Mouse (Mus musculus): ENCODE measurements at regions not wholly inside any gene's neighbourhood (a gene's known extent, or its start where the extent isn't known, plus 50 kb on each side); places are given as distances from the start of the nearest gene placed in this dataset.

GRCm38 (mm10) chr17:52191064-52191682 lies 358.1 kb upstream of the Satb1 start:
- H3K4me2 ChIP-seq: no peak overlapping the region
- no peak overlapping the region for H3K4me3 ChIP-seq
- no peaks in the 10 kb centered on the region for H3K36me3 ChIP-seq
- H3K4me1 ChIP-seq: no peaks in the 10 kb centered on the region
- no peak for ATAC-seq (ENCODE audit: insufficient number of reproducible peaks, insufficient read depth, low FRiP score, low TSS enrichment, low read depth)
- H3K27me3 ChIP-seq: no peaks in the 10 kb centered on the region
- H3K9me3 ChIP-seq: no peaks in the 10 kb centered on the region
- H3K27ac ChIP-seq: no peak overlapping the region
- no peak overlapping the region for H3K9ac ChIP-seq
- WGBS: 83% methylated on average over 6 of the region's 6 CpGs

DNA sequence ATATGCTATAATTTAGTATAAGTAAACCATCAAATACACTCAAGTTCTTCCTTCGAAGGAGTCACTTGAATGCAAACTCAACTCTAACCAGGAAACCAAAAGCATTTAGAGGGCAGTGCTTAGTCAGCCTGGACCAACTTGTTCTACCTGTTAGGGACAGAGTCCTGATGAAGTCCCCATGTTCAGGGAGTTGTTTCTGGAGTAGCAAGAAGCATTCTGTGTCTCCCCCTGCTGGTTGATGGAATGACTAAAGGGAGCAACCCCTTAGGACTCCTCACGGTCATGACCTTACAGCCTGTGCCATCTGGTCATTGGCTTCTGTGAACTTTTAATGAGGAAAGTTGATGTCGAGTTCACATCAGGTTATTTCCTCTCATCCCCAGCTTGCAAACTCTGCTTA lies 349.6 kb upstream of the Satb1 start:
- Histone ChIP-seq H3K4me2 (no peak overlapping the region), H3K36me3 (no peaks in the 10 kb centered on the region), H3K4me1 (no peaks in the 10 kb centered on the region), H3K4me3 (no peak overlapping the region), H3K9ac (no peak overlapping the region), H3K27ac (no peak overlapping the region), H3K27me3 (no peaks in the 10 kb centered on the region), H3K9me3 (no peaks in the 10 kb centered on the region)
- 27% methylated on average over 3 of the region's 3 CpGs for WGBS
- ATAC-seq (ENCODE audit: insufficient number of reproducible peaks, insufficient read depth, low FRiP score, low TSS enrichment, low read depth): no peak

GRCm38 (mm10) chr17:52177996-52178395 lies 344.9 kb upstream of the Satb1 start:
- 86% methylated on average over 2 of the region's 2 CpGs for WGBS

DNA sequence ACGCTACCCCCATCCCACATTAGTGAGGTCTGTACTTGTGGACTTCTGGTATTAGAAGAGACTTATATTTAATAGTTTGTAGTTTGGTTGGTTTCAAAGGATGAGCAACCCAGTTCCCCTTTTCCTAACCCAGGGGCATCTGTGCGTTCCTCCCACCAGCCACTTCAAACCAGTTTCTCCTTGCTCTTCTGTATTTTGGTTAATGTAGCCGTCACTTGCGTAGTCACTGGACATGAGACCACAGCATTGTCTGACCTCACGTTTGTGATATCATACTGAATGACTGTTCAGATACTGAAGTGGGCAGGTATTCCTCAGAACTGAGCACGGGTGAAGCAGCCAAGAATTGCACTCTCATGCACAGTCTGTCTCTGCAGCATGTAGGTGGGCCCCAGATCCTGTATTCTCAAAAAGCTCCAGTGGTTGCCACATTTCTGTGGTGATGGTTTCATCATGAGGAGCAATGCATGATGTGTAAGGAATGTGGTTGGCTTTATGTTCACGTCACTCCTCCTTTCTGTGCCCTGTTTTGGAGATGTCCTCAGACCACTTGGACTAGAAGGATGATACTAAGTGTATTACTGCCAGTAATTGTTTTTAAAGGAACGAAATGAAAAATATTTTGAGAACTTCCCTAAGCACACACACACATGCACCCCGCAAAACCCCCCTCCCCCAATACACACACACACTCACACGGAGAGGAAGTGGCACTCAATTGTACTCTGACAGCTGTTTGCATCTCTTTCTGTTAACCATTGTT lies 335.2 kb upstream of the Satb1 start:
- ATAC-seq (ENCODE audit: insufficient number of reproducible peaks, insufficient read depth, low FRiP score, low TSS enrichment, low read depth): no peak
- H3K9ac ChIP-seq: no peak overlapping the region
- H3K27me3 ChIP-seq: no peaks in the 10 kb centered on the region
- H3K4me1 ChIP-seq: no peaks in the 10 kb centered on the region
- H3K36me3 ChIP-seq: no peaks in the 10 kb centered on the region
- no peak overlapping the region for H3K4me3 ChIP-seq
- no peak overlapping the region for H3K27ac ChIP-seq
- no peaks in the 10 kb centered on the region for H3K9me3 ChIP-seq
- H3K4me2 ChIP-seq: no peak overlapping the region
- WGBS: 85% methylated on average over 10 of the region's 10 CpGs

More at GRCm38 (mm10) chr17:52177996-52178395, 344.9 kb upstream of the Satb1 start:
- H3K9ac ChIP-seq: no peak overlapping the region
- no peaks in the 10 kb centered on the region for H3K4me1 ChIP-seq
- H3K27ac ChIP-seq: no peak overlapping the region
- H3K4me2 ChIP-seq: no peak overlapping the region
- no peaks in the 10 kb centered on the region for H3K9me3 ChIP-seq
- no peaks in the 10 kb centered on the region for H3K27me3 ChIP-seq
- no peak for ATAC-seq (ENCODE audit: insufficient number of reproducible peaks, insufficient read depth, low FRiP score, low TSS enrichment, low read depth)
- no peak overlapping the region for H3K4me3 ChIP-seq
- no peaks in the 10 kb centered on the region for H3K36me3 ChIP-seq

DNA sequence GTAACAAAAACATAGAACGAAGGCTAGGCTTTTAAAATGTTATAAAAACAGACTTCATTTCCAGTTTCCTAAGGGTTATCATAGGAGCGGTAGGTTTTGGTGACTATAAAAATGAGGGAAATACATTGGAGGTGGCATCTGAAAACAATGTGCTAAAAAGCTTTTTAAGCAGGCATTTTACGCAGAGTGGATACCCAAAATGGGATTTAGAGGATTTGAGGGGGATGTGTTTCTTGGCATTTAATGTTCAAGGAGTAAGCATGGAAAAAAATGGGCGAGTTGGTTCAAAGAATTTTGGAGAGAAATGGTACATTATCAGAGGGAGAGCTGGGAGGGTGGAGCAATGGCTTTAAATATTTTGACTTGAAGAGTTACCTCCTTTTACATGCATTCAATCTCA lies 334.6 kb upstream of the Satb1 start:
- Histone ChIP-seq H3K36me3 (no peaks in the 10 kb centered on the region), H3K4me3 (no peak overlapping the region), H3K4me2 (no peak overlapping the region), H3K4me1 (no peaks in the 10 kb centered on the region), H3K9ac (no peak overlapping the region), H3K27me3 (no peaks in the 10 kb centered on the region), H3K27ac (no peak overlapping the region), H3K9me3 (no peaks in the 10 kb centered on the region)
- 81% methylated on average over 4 of the region's 4 CpGs for WGBS
- ATAC-seq (ENCODE audit: insufficient number of reproducible peaks, insufficient read depth, low FRiP score, low TSS enrichment, low read depth): no peak

DNA sequence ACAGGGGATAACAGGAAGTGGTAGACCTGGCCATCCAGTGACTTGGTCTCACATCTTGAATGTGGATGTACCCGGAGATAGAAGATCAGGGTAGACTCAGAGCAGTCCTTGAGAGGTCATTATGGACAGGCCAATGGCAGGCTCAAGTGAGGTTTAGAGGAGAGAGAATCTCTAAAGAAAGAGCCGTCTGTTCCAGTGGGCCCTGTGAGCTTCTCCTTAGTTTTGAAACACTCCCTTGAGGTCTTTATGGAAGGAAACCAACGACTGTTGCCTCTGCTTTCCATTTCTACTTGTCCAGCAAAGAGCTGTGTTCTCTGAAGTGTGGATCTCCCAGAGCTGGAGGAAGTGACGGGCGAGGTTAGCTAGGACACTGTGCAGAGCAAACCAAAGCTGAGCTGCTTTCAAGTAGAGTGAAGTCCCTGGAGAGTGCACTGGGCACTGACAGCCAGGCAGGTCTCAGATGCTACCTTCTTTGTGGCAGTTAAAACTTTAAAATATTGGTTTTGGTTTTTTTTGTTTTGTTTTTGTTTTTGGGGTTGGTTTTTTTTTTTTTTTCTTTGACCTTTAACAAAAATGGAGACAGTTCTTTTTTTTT lies 332.9 kb upstream of the Satb1 start:
- no peak overlapping the region for H3K4me2 ChIP-seq
- 74% methylated on average over 5 of the region's 5 CpGs for WGBS
- H3K27ac ChIP-seq: no peak overlapping the region
- no peaks in the 10 kb centered on the region for H3K4me1 ChIP-seq
- no peaks in the 10 kb centered on the region for H3K9me3 ChIP-seq
- H3K4me3 ChIP-seq: no peak overlapping the region
- ATAC-seq (ENCODE audit: insufficient number of reproducible peaks, insufficient read depth, low FRiP score, low TSS enrichment, low read depth): no peak
- H3K9ac ChIP-seq: no peak overlapping the region
- no peaks in the 10 kb centered on the region for H3K36me3 ChIP-seq
- H3K27me3 ChIP-seq: no peaks in the 10 kb centered on the region

- Histone ChIP-seq H3K27me3 (no peaks in the 10 kb centered on the region), H3K4me2 (no peak overlapping the region), H3K4me3 (no peak overlapping the region), H3K4me1 (no peaks in the 10 kb centered on the region), H3K9ac (no peak overlapping the region), H3K9me3 (no peaks in the 10 kb centered on the region), H3K27ac (no peak overlapping the region), H3K36me3 (no peaks in the 10 kb centered on the region)
- no peak for ATAC-seq (ENCODE audit: insufficient number of reproducible peaks, insufficient read depth, low FRiP score, low TSS enrichment, low read depth)
- WGBS: 84% methylated on average over 10 of the region's 10 CpGs
These were observed 329.7 kb upstream of the Satb1 start for GRCm38 (mm10) chr17:52162559-52163397.

DNA sequence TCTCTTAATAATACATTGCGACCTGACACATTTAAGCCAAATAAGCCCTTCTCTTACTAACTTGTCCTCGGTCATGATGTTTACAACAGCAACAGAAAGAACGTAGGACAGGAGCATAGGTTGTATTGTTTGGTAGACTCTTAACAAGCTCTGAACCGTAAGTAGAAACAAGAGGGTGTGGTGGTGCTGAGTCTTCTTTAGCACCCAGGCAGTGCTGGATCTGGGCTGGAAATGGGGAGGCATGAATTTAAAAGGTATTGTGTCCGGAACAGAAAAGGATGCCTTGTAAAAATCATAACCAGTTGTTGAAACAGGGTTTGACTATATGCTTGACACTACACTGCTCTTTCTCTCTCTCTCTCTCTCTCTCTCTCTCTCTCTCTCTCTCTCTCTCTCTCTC lies 317.4 kb upstream of the Satb1 start:
- WGBS: 88% methylated on average over 5 of the region's 5 CpGs
- no peaks in the 10 kb centered on the region for H3K9me3 ChIP-seq
- ATAC-seq (ENCODE audit: insufficient number of reproducible peaks, insufficient read depth, low FRiP score, low TSS enrichment, low read depth): no peak

GRCm38 (mm10) chr17:52149834-52150233 lies 316.7 kb upstream of the Satb1 start:
- no peak for ATAC-seq (ENCODE audit: insufficient number of reproducible peaks, insufficient read depth, low FRiP score, low TSS enrichment, low read depth)
- Histone ChIP-seq H3K36me3 (no peaks in the 10 kb centered on the region), H3K9ac (no peak overlapping the region), H3K4me2 (no peak overlapping the region), H3K4me1 (no peaks in the 10 kb centered on the region), H3K27ac (no peak overlapping the region), H3K9me3 (no peaks in the 10 kb centered on the region), H3K4me3 (no peak overlapping the region), H3K27me3 (no peaks in the 10 kb centered on the region)
- 80% methylated on average over 6 of the region's 6 CpGs for WGBS

More for the DNA sequence above, 317.4 kb upstream of the Satb1 start:
- Histone ChIP-seq H3K27ac (no peak overlapping the region), H3K27me3 (no peaks in the 10 kb centered on the region), H3K4me2 (no peak overlapping the region), H3K4me1 (no peaks in the 10 kb centered on the region), H3K4me3 (no peak overlapping the region), H3K36me3 (no peaks in the 10 kb centered on the region), H3K9ac (no peak overlapping the region)

- H3K4me1 ChIP-seq: no peaks in the 10 kb centered on the region
- ATAC-seq (ENCODE audit: insufficient number of reproducible peaks, insufficient read depth, low FRiP score, low TSS enrichment, low read depth): no peak
- H3K27me3 ChIP-seq: no peaks in the 10 kb centered on the region
- no peaks in the 10 kb centered on the region for H3K9me3 ChIP-seq
- WGBS: 76% methylated on average over 3 of the region's 3 CpGs
- H3K4me3 ChIP-seq: no peak overlapping the region
- no peak overlapping the region for H3K4me2 ChIP-seq
- no peak overlapping the region for H3K27ac ChIP-seq
- no peaks in the 10 kb centered on the region for H3K36me3 ChIP-seq
- H3K9ac ChIP-seq: no peak overlapping the region
These were observed 316.0 kb upstream of the Satb1 start for GRCm38 (mm10) chr17:52149068-52149467.

DNA sequence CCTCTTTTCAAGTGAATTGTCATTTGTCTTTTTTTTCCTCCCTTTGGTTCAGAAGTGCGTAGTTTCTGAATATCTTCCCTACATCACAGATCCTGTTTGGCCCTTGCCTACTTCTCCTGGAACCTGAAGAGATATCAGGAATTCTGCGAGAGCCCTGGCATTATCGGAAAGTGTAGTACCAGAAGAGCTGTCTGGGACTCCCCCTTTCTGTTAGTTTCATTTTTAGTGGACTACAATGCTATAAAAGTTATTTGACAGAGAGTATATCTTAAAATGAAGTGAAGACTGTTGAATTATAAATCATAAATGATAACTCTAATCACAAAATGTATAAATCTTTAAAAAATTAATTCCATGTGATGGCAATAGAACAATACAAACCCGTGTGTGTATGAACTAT lies 270.8 kb upstream of the Satb1 start:
- ATAC-seq (ENCODE audit: insufficient number of reproducible peaks, insufficient read depth, low FRiP score, low TSS enrichment, low read depth): no peak
- no peak overlapping the region for H3K9ac ChIP-seq
- H3K27me3 ChIP-seq: no peaks in the 10 kb centered on the region
- H3K4me3 ChIP-seq: no peak overlapping the region
- no peak overlapping the region for H3K4me2 ChIP-seq
- H3K27ac ChIP-seq: no peak overlapping the region
- 89% methylated on average over 4 of the region's 4 CpGs for WGBS
- H3K36me3 ChIP-seq: no peaks in the 10 kb centered on the region
- no peaks in the 10 kb centered on the region for H3K9me3 ChIP-seq
- no peaks in the 10 kb centered on the region for H3K4me1 ChIP-seq
